Mouse (Mus musculus) liver, embryonic 14.5 days (tissue): ENCODE results near the gene Nipsnap3a. TPM values are rescaled to one million over a fixed set of nuclear protein-coding genes. Genes with fewer than 3 reads are reported as not detected.
A peak's percentile ranks its signal among the peaks of the same experiment; 100 is the strongest.

ENCODE experiments used
- ATAC-seq: fragments of 200-750 bp; cut with Nextera tagmentation; 2 replicates; pipeline ENCODE4 v1.8.0; 2017; ENCODE audit warnings: moderate number of reproducible peaks, mild to moderate bottlenecking, moderate library complexity; ENCODE audit not compliant: insufficient read depth
- DNase-seq, 3 experiments: peaks; one replicate each; pipeline ENCODE4 v3.0.0-alpha.2; 2012 to 2013; ENCODE audit warnings: low read depth in 3 of 3, low spot score in 3 of 3
- H3K27ac ChIP-seq: fragments of 300-500 bp; sonication (generic); 2 replicates; pipeline ENCODE4 v1.5.1; 2014; ENCODE audit warnings: moderate library complexity, mild to moderate bottlenecking, control low read depth, inconsistent platforms
- H3K27me3 ChIP-seq: fragments of 300-500 bp; sonication (generic); 2 replicates; pipeline ENCODE4 v1.6.1; 2014; ENCODE audit warnings: mild to moderate bottlenecking, low read length, moderate library complexity; ENCODE audit not compliant: control insufficient read depth, insufficient read depth
- H3K36me3 ChIP-seq: fragments of 300-500 bp; sonication (generic); replicated peaks from 2 replicates; pipeline ENCODE4 v1.6.1; 2014; ENCODE audit warnings: low read depth; ENCODE audit not compliant: control insufficient read depth, insufficient read depth
- H3K4me1 ChIP-seq, 2 experiments: fragments of 200-500 bp in 1 of 2; fragments of 300-500 bp in 1 of 2; sonication (generic) in 1 of 2; replicated peaks; 2 replicates each; pipeline ENCODE4 v1.6.1; 2012 to 2014; ENCODE audit warnings: antibody characterized with exemption in 1 of 2, inconsistent platforms in 1 of 2, low read length in 1 of 2; ENCODE audit not compliant: control insufficient read depth in 2 of 2, insufficient read depth in 2 of 2
- H3K4me2 ChIP-seq: fragments of 300-500 bp; sonication (generic); 2 replicates; pipeline ENCODE4 v1.6.1; 2014; ENCODE audit warnings: low read depth, mild to moderate bottlenecking, control low read depth, moderate library complexity
- H3K4me3 ChIP-seq, 2 experiments: fragments of 200-500 bp in 1 of 2; fragments of 300-500 bp in 1 of 2; sonication (generic) in 1 of 2; 2 replicates each; pipeline ENCODE4 v1.5.1; 2012 to 2014; ENCODE audit warnings: low read depth in 2 of 2, low read length in 2 of 2, mild to moderate bottlenecking in 2 of 2, control low read depth in 1 of 2, inconsistent platforms in 1 of 2, moderate library complexity in 1 of 2; ENCODE audit not compliant: insufficient read depth in 1 of 2
- H3K9ac ChIP-seq: fragments of 300-500 bp; sonication (generic); replicated peaks from 2 replicates; pipeline ENCODE4 v1.6.1; 2014; ENCODE audit warnings: mild to moderate bottlenecking, control low read depth, moderate library complexity
- H3K9me3 ChIP-seq: fragments of 300-500 bp; sonication (generic); 2 replicates; pipeline ENCODE4 v1.6.1; 2016; ENCODE audit warnings: low read length, mixed read lengths; ENCODE audit not compliant: control insufficient read depth
- CTCF ChIP-seq: IDR thresholded peaks from 2 replicates; pipeline ENCODE4 v1.5.1; 2016; ENCODE audit warnings: antibody characterized with exemption, low read depth, control low read depth
- EP300 ChIP-seq: IDR thresholded peaks from 2 replicates; pipeline ENCODE4 v1.6.1; 2016; ENCODE audit warnings: antibody characterized with exemption, low read depth
- WGBS: fragments of 180-500 bp; shearing (Covaris S2); extraction: QIAGEN DNeasy Blood & Tissue Kit; methylation state at CpG from one replicate; pipeline ENCODE4 v1.1.7; 2014; ENCODE audit not compliant: insufficient replicate concordance; 5-methylcytosine and 5-hydroxymethylcytosine counted together
- polyA plus RNA-seq, 2 experiments: library from polyadenylated mRNA; depleted of rRNA in 1 of 2; stranded (reverse) in 1 of 2; unstranded in 1 of 2; fragments of >200 nt; fragmentation: Nextera tagmentation in 1 of 2; extraction: Ambion mirVana in 1 of 2; gene quantifications; 2 replicates each; pipeline versions ENCODE4 v1.2.1 to v1.2.3; 2012 to 2014

Gene Nipsnap3a
- polyA plus RNA-seq (2012; rRNA removed) (not detected in 2 replicates), polyA plus RNA-seq (2014; fragmentation: Nextera tagmentation; extraction: Ambion mirVana) (not detected in 2 replicates)

- no peak for ATAC-seq
- Histone ChIP-seq H3K27ac (no peak within 1 kb of the TSS), H3K4me3 (no peak within 1 kb of the TSS), H3K9ac (no peak within 1 kb of the TSS), H3K9me3 (no peaks in the 10 kb centered on the region), H3K4me2 (no peak within 1 kb of the TSS), H3K4me1 (no peaks in the 10 kb centered on the region), H3K27me3 (no peaks in the 10 kb centered on the region), H3K36me3 (no peaks in the 10 kb centered on the region)
- TF ChIP-seq EP300 (no peak), CTCF (no peak)
- DNase-seq, result no peak
- WGBS, result 17% methylated on average over 12 of the region's 12 CpGs
These were observed at the start of gene Nipsnap3a for GRCm38 (mm10) chr4:52989248-52989647. Gene Nipsnap3a, plus strand, starts transcription at chr4:52989272.

GRCm38 (mm10) chr4:52946665-52947064 lies 42.4 kb upstream of the Nipsnap3a start:
- no peaks in the 10 kb centered on the region for H3K4me1 ChIP-seq
- TF ChIP-seq CTCF (no peak), EP300 (no peak)
- H3K27ac ChIP-seq, result no peak overlapping the region
- no peak overlapping the region for H3K9ac ChIP-seq
- H3K4me2 ChIP-seq, result no peak overlapping the region
- no peak for ATAC-seq
- no peak for DNase-seq
- H3K4me3 ChIP-seq, result no peak overlapping the region
- no peaks in the 10 kb centered on the region for H3K36me3 ChIP-seq
- H3K27me3 ChIP-seq, result no peaks in the 10 kb centered on the region
- no peaks in the 10 kb centered on the region for H3K9me3 ChIP-seq

- Histone ChIP-seq H3K4me1 (no peaks in the 10 kb centered on the region), H3K9ac (no peak overlapping the region), H3K27ac (no peak overlapping the region), H3K27me3 (no peaks in the 10 kb centered on the region), H3K9me3 (no peaks in the 10 kb centered on the region), H3K36me3 (no peaks in the 10 kb centered on the region), H3K4me3 (no peak overlapping the region), H3K4me2 (no peak overlapping the region)
- WGBS, result 60% methylated on average over 2 of the region's 2 CpGs
- TF ChIP-seq EP300, result no peak
- DNase-seq, result no peak
- no peak for ATAC-seq
These were observed 40.1 kb upstream of the Nipsnap3a start for GRCm38 (mm10) chr4:52949005-52949404.

- no peak overlapping the region for H3K4me3 ChIP-seq
- no peaks in the 10 kb centered on the region for H3K9me3 ChIP-seq
- TF ChIP-seq EP300 (no peak), CTCF (peak; percentile 48)
- no peaks in the 10 kb centered on the region for H3K36me3 ChIP-seq
- H3K27ac ChIP-seq, result no peak overlapping the region
- H3K27me3 ChIP-seq, result no peaks in the 10 kb centered on the region
- no peak overlapping the region for H3K4me2 ChIP-seq
- ATAC-seq (no peak), DNase-seq (peak in 1 of 3 experiments; percentile 1)
- no peak overlapping the region for H3K9ac ChIP-seq
- H3K4me1 ChIP-seq, result no peaks in the 10 kb centered on the region
- WGBS, result 40% methylated on average over 4 of the region's 4 CpGs
These were observed 30.4 kb upstream of the Nipsnap3a start for GRCm38 (mm10) chr4:52958693-52959092.

GRCm38 (mm10) chr4:52964247-52964646 lies 24.8 kb upstream of the Nipsnap3a start, which contains the start of gene Olfr270:
Gene Olfr270, plus strand, starts transcription at chr4:52964547.
- no peak within 1 kb of the TSS for H3K9ac ChIP-seq
- no peak for TF ChIP-seq EP300
- no peak for TF ChIP-seq CTCF
- no peak for ATAC-seq
- H3K4me2 ChIP-seq, result no peak within 1 kb of the TSS
- no peak within 1 kb of the TSS for H3K27ac ChIP-seq
- H3K4me3 ChIP-seq, result no peak within 1 kb of the TSS
- no peaks in the 10 kb centered on the region for H3K36me3 ChIP-seq
- DNase-seq, result no peak
- no peaks in the 10 kb centered on the region for H3K27me3 ChIP-seq
- H3K9me3 ChIP-seq, result no peaks in the 10 kb centered on the region
- no peaks in the 10 kb centered on the region for H3K4me1 ChIP-seq
